Mouse (Mus musculus): ENCODE measurements at regions not wholly inside any gene's neighbourhood (a gene's known extent, or its start where the extent isn't known, plus 50 kb on each side); places are given as distances from the start of the nearest gene placed in this dataset.

GRCm38 (mm10) chr7:66490073-66490472 is 62.8 kb upstream of the Aldh1a3 start:
- TF ChIP-seq POLR2A (IDR thresholded peaks at IDR 0.05; ENCODE audit: extremely low read depth, insufficient read depth, low read length) (no peak), CTCF (IDR thresholded peaks at IDR 0.05; ENCODE audit: low read depth, low read length) (no peak)
